Mouse (Mus musculus) kidney, adult 2 months (tissue): ENCODE measurements at regions not wholly inside any gene's neighbourhood (a gene's known extent, or its start where the extent isn't known, plus 50 kb on each side); places are given as distances from the start of the nearest gene placed in this dataset.

ENCODE experiments used
- CTCF ChIP-seq: fragments of 200-500 bp; conservative IDR thresholded peaks from 2 replicates; pipeline ENCODE4 v1.5.1; 2011; ENCODE audit warnings: low read depth, mild to moderate bottlenecking, control low read depth, low read length, moderate library complexity, mixed read lengths; ENCODE audit not compliant: insufficient read depth, insufficient read length
- POLR2A ChIP-seq: fragments of 200-500 bp; IDR thresholded peaks from one replicate; pipeline ENCODE4 v1.6.1; 2011; ENCODE audit warnings: low read depth, low read length, control low read depth

- TF ChIP-seq CTCF (no peak), POLR2A (no peak)
Measured at GRCm38 (mm10) chr10:98259283-98259682, 532.7 kb upstream of the C030005K15Rik start.
